Mouse (Mus musculus) neutrophil, adult 5-6 weeks (primary cell): Measurements from ENCODE around the gene Neurl3. TPM values are rescaled to one million over a fixed set of nuclear protein-coding genes. Genes with fewer than 3 reads are reported as not detected.

Experiments used
- ATAC-seq: fragments of 151-379, 151-347 bp; 2 replicates; pipeline ENCODE4 v1.8.0; 2017; ENCODE audit warnings: mild to moderate bottlenecking, moderate TSS enrichment; ENCODE audit not compliant: insufficient number of reproducible peaks, poor library complexity, low FRiP score, severe bottlenecking; ENCODE audit errors: extremely low read depth
- total RNA-seq: library from RNA; stranded (forward); fragments of 200-1000 nt; gene quantifications from 2 replicates; pipeline ENCODE4 v1.2.3, GENCODE M21; 2017

The Neurl3 gene
- total RNA-seq, 1 experiment from 2014 or later: 491 TPM

DNA sequence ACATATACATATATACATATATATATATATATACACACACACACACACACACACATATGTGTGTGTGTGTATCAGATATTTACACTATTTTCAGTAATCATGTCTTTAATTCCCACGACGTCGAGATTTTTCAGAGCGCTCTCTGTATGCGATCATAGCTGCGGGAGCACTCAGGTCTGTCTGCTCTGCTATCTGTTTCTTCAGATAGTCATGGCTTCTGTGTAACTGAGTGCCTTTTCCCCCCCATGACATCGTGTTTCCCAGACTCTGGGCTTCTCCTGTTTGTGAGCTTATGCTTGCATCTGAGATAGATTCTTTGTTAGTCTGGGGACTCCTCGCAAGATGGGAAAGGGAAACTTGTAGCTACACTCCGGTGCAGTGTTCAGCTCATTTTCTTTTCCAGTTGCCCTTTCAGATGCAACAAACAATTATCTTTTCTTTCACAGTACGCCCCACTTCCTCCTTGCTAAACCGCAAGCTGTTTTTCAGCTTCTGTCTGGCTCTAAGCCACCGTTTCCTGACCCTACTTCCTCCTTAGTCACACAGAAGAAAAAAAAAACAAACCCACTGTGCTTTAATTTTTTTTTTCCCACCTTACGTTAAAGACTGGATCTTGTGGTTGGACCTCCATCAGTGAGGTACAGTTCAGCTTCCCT lies 10.5 kb downstream of the Neurl3 start:
- ATAC-seq: peak; percentile 73

DNA sequence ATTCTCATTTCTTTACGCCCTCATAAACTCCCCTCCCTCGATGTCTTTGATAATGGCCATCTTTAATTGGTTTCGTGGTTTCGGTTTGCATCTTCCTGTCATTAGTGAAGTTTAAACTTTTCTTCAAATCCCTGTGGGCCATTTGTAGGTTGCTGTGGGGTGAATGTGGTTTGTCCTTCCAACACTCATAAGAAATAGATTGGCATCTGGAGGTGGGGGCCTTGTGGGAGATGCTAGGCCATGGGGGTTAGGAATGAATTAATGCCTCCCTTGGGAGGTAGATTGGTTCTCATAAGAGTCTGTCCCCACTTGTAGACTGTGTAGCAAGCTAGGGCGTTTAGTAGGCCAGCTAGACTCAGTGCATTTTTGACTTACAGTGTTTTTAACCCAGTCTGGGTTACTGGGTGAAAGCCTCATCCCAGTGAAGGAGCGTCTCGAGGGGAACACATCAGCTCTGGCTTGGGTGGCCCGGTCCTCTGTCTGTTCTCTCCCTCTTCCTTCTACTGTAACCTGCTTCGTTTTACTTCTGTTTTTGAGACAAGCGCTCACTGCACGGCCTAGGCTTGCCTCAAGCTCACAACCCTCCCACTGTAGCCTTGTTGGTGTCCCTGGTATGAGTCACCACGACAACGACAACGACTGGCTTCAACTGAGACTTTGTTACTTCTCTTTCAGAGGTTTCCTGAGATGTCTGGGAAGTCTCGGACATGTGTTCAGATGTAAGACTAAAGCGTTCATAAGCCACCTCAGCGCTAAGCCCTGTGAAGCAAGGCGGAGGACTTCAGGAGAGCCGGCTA lies 12.6 kb downstream of the Neurl3 start:
- peak; percentile 72 for ATAC-seq

DNA sequence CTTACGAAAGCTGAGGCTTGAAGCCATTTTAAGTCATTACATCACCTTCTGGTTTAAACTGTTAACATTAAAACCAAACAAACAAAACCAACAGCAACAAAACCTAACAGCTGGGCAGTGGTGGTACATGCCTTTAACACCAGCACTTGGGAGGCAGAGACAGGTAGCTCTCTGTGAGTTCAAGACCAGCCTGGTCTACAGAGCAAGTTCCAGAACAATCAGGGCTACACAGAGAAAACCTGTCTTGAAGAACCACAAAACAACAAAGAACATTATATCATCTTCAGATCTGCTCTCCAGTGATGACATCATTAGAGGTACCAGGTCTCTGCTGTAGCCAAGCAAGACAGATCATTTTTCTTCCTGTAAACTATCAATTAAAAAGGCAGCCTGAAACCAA lies 14.1 kb downstream of the Neurl3 start:
- no peak for ATAC-seq

DNA sequence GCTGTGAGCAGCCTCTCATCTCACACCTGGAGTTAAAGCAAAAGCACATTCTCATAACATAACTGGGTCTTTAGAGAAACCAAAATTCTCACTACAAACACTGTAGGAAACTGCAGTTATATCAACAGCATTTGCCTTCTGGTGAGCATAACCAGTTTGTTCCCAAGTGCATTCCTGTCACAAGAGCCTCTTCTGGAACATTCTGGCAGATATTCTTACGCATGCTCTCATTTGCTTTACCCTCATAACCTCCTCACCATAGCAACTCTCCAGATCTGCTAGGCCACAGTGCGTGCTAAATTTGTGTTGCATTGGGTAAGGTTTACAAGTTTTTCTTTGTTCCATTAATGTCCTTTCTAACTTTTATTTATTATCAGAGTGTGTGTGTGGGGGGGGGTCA lies 15.2 kb downstream of the Neurl3 start:
- ATAC-seq: no peak

DNA sequence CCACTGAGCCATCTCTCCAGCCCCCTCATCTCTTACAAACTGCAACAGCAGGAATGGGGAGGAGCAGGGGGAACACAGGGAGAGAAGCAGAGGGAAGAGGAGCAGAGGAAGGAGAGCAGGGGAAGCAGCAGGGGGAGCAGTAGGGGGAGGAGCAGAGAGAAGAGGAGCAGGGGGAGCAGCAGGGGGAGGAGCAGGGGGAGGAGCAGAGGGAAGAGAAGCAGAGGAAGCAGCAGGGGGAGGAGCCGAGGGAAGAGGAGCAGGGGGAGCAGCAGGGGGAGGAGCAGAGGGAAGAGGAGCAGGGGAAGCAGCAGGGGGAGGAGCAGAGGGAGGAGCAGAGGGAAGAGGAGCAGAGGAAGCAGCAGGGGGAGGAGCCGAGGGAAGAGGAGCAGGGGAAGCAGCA lies 15.8 kb downstream of the Neurl3 start:
- ATAC-seq: no peak

DNA sequence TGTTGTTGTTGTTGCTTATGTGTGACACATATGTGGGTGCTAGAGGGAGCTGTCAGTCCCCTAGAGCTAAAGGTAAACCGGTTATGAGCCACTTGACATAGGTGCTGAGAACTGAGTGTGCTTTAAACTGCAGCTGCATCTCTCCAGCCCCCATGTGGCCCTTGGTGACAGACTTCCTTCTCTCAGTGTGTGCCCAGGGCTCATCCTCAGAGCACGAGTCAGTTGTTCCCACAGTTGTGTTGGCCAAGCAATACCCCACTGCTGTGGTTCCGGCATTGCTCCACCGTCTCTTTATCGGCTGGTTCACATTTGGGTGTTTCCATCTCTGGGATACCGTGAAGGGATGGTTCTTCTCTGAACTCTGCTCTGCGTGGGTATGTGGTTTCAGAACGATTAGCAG lies 17.2 kb downstream of the Neurl3 start:
- no peak for ATAC-seq

DNA sequence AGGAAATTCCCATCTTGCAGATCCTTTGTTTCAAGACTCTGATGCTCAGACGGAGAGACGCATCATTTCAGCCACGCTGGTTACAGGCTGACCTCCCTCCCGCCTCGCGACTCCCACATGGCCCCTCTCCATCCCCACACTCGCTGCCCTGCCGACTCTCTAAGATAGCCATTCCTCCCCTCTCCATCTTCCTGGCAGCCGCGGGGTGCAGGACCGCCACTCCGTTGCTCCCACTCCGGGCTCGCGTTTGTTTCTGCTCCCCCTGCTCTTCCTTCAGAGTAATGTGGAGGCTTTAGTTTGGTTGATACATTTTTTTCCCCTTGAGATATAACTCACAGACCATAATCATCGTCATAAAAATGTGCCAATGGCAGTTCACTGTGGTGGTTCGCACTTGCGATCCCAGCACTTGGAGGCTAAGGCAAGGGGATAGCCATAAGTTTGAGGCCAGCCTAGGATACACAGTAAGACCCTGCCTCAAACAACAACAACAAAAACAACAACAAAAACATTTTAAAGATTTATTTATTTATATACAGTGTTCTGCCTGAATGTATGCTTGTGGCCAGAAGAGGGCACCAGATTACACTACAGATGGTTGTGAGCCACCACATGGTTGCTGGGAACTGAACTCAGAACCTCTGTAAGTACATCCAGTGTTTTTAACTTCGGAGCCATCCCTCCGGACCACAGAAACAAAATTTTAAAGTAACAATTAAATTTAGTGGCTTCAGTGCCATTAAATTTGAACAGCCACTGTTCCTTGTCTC lies 18.4 kb downstream of the Neurl3 start:
- ATAC-seq: no peak

DNA sequence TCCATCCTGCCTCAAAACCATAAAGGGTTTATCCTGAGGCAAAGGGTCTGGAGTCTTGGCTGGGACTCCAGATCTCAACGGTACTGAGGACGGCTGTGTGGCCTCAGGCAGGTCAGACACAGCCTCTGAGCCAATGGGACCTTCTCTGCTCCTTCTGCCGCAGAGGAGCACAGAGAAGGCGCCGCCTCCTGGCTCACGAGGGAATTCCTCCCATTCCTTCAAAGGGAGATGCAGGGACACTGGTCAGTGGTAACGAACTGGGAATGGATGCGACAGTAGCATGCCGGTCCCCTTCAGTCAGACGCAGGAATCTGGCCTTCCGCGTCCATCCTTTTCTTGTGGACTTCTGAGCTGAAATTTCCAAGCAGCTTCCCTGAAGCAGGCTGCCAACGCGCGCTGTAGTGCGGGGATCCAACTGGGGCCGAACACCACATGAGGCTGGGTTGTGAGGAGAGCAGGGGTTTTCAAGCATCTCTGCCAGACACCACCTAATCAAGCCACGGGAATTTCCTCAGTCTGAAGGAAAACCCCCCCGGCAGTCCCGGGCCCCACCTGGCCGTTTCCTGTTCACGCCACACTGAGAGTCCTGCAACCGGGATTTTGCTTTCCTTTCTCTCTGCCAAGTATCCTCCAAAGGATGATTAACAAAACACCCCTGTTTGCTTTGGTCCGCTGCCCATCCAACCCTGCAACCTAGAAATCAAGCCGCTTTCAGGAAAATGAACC lies 19.7 kb downstream of the Neurl3 start:
- ATAC-seq: no peak

DNA sequence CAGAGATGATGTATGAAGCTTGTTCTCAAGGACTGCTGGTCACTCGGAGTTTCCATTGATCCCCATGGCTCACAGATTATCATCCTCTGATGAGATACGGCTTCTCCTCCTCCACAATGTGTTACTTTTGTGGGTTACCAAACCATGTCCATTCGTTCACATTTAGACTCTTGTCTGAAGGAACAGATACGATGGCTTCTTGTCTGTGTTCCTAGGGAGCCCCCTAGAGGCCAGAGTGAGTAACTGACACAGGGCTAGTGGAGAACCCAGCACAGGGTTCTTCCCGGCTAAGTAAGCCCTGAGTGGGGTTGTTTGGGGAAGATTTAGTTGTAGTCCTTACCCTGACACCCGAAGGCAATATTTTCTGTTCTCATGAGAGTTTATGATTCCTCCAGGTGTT lies 21.7 kb downstream of the Neurl3 start:
- peak; percentile 93 for ATAC-seq

DNA sequence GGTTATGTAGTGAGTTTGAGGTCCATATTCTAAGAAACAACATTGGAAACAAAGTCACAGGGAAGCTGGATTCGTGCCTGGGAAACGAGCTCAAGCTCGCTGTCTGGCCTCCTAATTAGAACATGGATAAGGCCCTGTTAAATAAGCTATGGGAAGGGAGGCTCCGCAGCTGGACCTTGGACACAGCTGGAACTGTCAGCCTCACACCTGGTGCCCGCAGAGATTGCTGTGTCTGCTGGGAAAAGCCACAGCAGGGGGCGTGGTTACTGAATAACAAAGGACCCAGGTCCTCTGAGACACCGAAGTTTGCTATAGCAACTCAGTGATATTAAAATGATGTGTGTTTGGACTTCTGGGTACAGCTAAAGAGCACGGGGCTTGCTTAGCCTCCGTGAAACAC lies 23.1 kb downstream of the Neurl3 start:
- ATAC-seq: no peak

DNA sequence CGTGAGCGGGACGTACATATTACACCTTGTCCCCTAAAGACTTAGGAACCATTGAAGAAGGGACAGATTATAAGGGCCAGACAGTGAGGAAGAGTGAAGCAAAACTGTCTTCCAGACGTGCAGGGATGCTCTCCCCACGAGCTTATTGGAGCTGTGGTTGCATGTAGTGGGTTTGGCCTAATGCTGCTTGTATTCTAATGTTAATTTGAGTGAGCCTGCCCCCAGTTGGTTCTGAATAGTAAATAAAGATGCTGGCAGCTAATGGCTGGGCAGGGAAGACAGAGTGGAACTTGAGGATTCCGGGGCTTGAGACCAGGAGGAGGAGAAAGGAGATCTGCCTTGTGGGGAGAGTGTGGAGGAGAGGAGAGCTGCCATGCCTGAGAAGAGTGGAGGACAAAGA lies 27.8 kb downstream of the Neurl3 start:
- ATAC-seq: no peak

DNA sequence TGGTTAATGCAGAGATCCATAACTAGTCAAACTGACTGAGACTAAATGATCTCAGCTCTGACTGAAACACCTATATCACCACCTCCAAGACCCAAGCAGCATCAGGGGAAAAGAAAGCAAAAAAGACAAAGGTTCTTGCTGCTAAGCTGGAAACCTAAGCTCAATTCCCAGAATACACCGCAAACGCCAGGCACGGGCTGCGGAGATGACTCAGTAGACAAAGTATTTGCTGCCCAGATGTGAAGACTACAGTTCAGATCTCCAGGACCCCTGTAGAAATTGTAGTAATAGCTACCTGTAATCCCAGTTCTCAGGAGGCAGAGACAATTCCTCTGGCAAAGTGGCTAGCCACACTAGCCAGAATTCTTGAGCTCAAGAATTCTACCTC lies 29.7 kb downstream of the Neurl3 start:
- peak; percentile 25; the same call in 1 of the 2 replicates for ATAC-seq

DNA sequence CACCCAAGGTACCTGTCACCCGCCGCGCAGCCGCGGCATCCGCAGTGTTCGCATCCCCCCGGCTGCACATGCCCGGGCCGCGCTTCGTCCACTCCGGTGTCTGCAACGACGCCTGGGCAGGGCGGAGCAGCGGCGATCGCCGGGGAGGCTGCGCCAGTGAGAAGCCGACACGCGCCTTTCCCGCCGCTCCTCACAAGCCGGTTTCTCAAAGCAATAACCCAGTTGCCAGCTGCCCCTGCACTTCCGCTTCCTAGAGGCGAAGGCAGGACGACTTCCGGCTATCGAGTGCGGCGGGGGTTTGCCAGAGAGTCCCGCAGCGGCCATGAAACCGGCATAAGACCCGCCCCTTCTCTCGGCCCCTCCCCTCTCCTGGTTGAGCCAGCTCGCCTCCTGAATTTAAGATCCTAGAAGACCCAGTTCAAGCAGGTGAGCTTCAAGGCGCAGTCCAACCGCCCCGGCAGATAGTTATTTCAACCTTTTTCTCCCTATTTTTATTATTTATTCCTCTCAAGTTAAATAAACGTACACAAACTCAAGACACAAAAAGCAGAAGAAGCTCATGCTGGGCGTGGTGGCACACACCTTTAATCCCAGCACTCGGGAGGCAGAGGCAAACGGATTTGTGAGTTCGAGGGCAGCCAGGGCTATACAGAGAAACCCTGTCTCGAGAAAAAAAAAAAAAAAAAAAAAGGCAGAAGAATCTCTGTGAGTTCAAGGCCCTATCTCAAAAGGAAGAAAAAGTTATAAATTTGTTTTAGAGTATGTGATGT lies 30.2 kb downstream of the Neurl3 start, which contains the start of gene Uggt1:
Gene Uggt1, minus strand, starts transcription at position 663 of the 770 bp plus-strand sequence.
- ATAC-seq: peak; percentile 97

DNA sequence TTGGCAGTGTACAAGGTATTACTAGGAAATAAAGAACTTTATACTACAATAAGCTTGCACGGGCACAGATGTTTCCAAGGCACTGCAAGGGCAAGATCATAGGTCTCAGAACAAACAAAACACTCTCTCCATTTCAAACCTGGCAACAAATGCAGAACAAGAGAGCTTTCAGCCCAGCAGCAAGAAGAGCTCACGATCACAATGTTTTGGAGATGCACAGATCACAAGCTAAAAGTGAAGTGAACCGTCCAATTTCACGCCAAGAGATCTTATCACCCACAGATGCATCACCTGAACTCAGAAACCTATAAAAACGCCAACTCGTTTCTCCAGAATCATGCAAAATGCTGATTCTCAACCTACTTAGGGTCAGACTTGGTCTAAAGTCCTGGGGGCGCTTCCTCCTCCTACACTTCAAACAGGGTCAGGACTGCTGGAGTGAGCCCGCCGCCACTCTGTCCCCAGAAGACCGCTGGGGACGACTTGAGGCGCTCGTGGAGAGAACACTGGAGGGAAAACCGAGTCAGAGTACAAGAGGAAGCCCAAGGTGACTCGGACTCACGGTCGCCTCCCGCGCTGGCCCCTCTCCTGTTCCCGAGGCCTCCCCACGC lies 30.9 kb downstream of the Neurl3 start:
- ATAC-seq: no peak

DNA sequence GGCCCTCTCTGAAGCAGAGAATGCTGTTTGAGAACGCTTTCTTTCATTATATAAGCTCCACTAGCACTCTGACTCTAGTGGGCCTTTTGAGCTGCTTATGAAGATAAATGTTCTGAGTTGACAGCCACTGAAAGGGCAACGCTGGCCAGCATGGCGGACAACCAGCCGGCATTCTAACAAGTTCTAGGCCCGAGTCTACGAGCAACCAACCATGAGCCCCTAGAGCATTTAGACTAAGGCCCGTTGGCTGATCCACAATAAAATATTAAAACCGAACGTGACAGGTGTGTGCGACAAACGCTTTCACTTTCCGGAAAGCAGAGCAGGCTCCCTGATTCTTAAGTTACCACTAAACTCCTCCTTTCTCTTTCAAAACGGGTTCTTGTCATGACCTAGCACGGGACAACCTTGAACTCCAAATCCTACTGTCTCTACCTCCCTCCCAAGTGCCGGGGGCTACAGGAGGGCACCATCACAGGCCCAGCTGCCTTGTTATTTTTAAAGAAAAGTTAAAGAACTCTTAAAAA lies 32.5 kb downstream of the Neurl3 start:
- no peak for ATAC-seq

DNA sequence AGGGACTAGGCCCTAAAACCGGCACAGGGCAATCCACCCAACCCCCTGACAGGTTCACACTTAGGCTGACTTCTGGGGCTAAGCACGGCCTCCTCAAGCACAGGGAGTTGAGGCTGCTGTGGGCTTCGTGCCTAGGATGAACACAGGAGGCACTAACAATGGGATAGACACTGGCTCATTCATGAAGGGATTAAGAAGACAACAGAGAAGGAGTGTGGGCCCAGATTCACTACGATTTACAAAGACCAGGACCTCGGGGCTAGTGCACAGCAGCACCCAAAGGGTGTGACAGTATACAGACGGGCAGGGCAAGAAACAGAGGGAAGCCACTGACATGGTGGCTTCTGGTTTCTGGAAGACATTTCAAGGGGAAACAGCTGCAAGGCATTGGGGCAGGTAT lies 34.3 kb downstream of the Neurl3 start:
- no peak for ATAC-seq

DNA sequence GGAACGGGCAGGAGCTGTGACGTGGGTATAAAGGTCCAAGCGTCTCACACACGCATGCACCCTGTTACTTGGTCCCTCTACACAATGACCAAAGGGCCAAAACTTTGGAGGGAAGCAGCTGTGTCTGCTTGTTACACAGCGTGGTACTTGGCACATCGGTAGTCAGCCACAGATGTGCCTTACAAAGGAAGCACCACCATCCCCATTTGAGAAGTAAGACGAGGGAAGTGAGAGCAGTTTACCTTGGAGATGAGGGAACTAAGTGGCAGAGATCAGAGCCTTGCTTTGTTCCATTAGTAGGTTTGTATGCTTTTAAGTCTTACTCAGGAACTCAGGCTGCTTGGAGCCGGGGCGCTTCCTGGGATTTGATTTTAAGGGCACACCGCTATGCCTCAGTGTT lies 35.1 kb downstream of the Neurl3 start:
- ATAC-seq: no peak

DNA sequence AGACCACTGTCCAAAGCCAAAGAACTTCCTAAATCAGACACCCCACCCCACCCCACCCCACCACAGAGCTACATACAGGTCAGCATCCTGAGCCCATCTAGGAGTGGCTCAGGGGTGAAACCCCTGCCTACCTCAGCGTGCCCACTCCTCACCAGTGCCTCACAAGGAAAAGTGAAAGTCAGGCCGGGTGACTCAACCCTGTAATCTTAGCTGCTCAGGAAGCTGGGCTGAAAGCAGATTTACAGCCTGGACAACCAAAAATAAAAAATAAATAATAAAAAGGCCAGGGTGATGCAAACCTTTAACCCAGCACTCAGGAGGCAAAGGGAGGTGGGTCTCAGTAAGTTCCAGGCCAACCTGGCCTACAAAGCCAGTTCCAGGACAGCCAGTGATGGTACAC lies 38.6 kb downstream of the Neurl3 start:
- ATAC-seq: no peak
